Mouse (Mus musculus): ENCODE data around the gene Marcks. TPM values are rescaled to one million over a fixed set of nuclear protein-coding genes. Genes with fewer than 3 reads are reported as not detected.
"Not testable (repeated sequence)": the region's sequence is repeated elsewhere in the genome, so short reads cannot be mapped to it uniquely, and the experiment has no call there.

Gene Marcks
- polyA plus RNA-seq, 1 experiment from 2014 or later, result 309 TPM

GRCm38 (mm10) chr10:37093306-37093705, 45.4 kb downstream of the Marcks start:
- Histone ChIP-seq H3K9ac (no peak overlapping the region), H3K9me3 (no peaks in the 10 kb centered on the region), H3K36me3 (no peaks in the 10 kb centered on the region), H3K4me3 (no peak overlapping the region), H3K4me1 (no peaks in the 10 kb centered on the region), H3K27ac (no peak overlapping the region), H3K27me3 (replicated peaks) (no peaks in the 10 kb centered on the region), H3K4me2 (replicated peaks) (no peak overlapping the region)
- no peak for ATAC-seq (ENCODE audit: low FRiP score, low read depth)

GRCm38 (mm10) chr10:37090411-37090810, 48.3 kb downstream of the Marcks start:
- Histone ChIP-seq H3K9ac (no peak overlapping the region), H3K4me2 (replicated peaks) (no peak overlapping the region), H3K27me3 (replicated peaks) (no peaks in the 10 kb centered on the region), H3K36me3 (no peaks in the 10 kb centered on the region), H3K4me1 (no peaks in the 10 kb centered on the region), H3K27ac (no peak overlapping the region), H3K4me3 (no peak overlapping the region), H3K9me3 (0 out of 2 replicates have a peak, but pooled peaks cover 4% of the 10 kb centered on the region)
- no peak for ATAC-seq (ENCODE audit: low FRiP score, low read depth)
- WGBS, result 74% methylated on average over 3 of the region's 3 CpGs

GRCm38 (mm10) chr10:37084071-37084470, 54.6 kb downstream of the Marcks start:
- not testable (repeated sequence) for H3K9me3 ChIP-seq; H3K27me3 ChIP-seq (replicated peaks); H3K9ac ChIP-seq; H3K4me3 ChIP-seq; H3K27ac ChIP-seq; ATAC-seq (ENCODE audit: low FRiP score, low read depth); H3K4me2 ChIP-seq (replicated peaks); H3K36me3 ChIP-seq; H3K4me1 ChIP-seq
- 93% methylated on average over 2 of the region's 2 CpGs for WGBS

Other genes starting within 250 kb of the Marcks start
- 475 and 492 TPM in 2 replicates for gene Hdac2, start 164.4 kb downstream of the Marcks start, polyA plus RNA-seq (2016; fragmentation: Nextera tagmentation; extraction: Ambion mirVana)